Mouse (Mus musculus): ENCODE results near the gene Gm11032.
"Not testable (repeated sequence)": the region's sequence is repeated elsewhere in the genome, so short reads cannot be mapped to it uniquely, and the experiment has no call there.

The Gm11032 gene

GRCm38 (mm10) chr11:4627636-4628035 lies 7.8 kb downstream of the Gm11032 start:
- DNase-seq = no peak

- no peak for DNase-seq
Observed at GRCm38 (mm10) chr11:4629861-4630280, 10.0 kb downstream of the Gm11032 start.

- no peak for DNase-seq
Observed at GRCm38 (mm10) chr11:4633420-4633819, 13.6 kb downstream of the Gm11032 start.

GRCm38 (mm10) chr11:4634395-4634794 lies 14.5 kb downstream of the Gm11032 start:
- no peak for DNase-seq

GRCm38 (mm10) chr11:4636782-4637342 lies 17.0 kb downstream of the Gm11032 start:
- no peak for DNase-seq

- DNase-seq = peak; percentile 86
Observed at GRCm38 (mm10) chr11:4637534-4638234, 17.8 kb downstream of the Gm11032 start, which contains the start of gene Ascc2. Ascc2 (plus strand) TSS chr11:4637747.

GRCm38 (mm10) chr11:4638261-4638660 lies 18.4 kb downstream of the Gm11032 start:
- DNase-seq = no peak

GRCm38 (mm10) chr11:4641185-4641584 lies 21.3 kb downstream of the Gm11032 start:
- no peak for DNase-seq

GRCm38 (mm10) chr11:4643722-4644121 lies 23.9 kb downstream of the Gm11032 start:
- DNase-seq = no peak

GRCm38 (mm10) chr11:4645180-4645579 lies 25.3 kb downstream of the Gm11032 start:
- DNase-seq = not testable (repeated sequence)

- no peak for DNase-seq
Observed at GRCm38 (mm10) chr11:4646409-4646808, 26.5 kb downstream of the Gm11032 start.

GRCm38 (mm10) chr11:4659818-4660217 lies 40.0 kb downstream of the Gm11032 start:
- no peak for DNase-seq

GRCm38 (mm10) chr11:4660309-4661025 lies 40.6 kb downstream of the Gm11032 start:
- no peak for DNase-seq

- no peak for DNase-seq
Observed at GRCm38 (mm10) chr11:4661324-4661723, 41.5 kb downstream of the Gm11032 start.

GRCm38 (mm10) chr11:4661871-4662495 lies 42.1 kb downstream of the Gm11032 start:
- DNase-seq = no peak

GRCm38 (mm10) chr11:4662496-4662878 lies 42.6 kb downstream of the Gm11032 start:
- no peak for DNase-seq
